Mouse (Mus musculus): ENCODE data around the gene Fam178b.

DNA sequence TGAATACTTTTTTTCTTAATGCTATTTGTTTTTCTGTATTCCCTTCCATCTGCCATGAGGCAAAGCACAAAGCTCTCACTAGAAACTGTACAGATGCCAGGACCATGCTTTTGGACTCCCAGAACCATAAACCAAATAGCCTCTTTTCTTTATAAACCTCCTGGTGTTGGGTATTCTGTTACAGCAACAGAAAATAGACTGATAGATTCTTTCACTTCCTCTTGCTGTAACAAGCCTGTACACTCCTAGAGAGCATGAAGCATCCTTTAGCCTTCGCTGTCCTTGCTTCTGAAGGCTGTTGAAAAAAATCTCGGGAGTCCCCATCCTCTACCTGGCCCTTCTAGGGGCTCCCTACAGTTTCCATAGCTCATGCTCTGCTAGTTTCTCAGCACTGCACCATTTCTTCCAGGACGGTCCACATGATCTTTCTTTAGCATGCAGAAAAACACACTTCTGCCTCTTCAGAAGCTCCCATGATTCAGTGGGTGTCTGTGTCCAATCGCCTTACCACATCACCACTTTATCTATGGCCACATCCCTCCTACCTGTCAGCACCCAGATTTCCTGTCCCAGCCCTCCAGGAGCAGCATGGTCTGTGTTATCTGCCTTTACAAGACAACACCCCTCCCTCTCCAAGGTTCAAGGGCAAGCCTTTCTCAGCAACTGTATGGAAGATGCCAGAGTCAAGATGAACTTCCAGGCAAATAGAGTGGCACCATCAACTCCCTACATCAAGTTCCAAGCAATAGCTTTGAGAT lies 25.1 kb downstream of the Fam178b start:
- TF ChIP-seq CTCF (conservative IDR thresholded peaks at IDR 0.05; ENCODE audit: low read length) (no peak), NANOG (IDR thresholded peaks at IDR 0.05; ENCODE audit: borderline replicate concordance, low read length) (no peak), POU5F1 (IDR thresholded peaks at IDR 0.05; ENCODE audit: borderline replicate concordance, low read length) (no peak)

Data from E14TG2a.4 (cell line).